Mouse (Mus musculus): ENCODE measurements around the gene Gm10334. TPM values are rescaled to one million over a fixed set of nuclear protein-coding genes. Genes with fewer than 3 reads are reported as not detected.
"Not testable (repeated sequence)": the region's sequence is repeated elsewhere in the genome, so short reads cannot be mapped to it uniquely, and the experiment has no call there.

Gene Gm10334
- total RNA-seq (2021), result not detected in 2 replicates
- long read RNA-seq, experiment 1, result 0 reads
- long read RNA-seq, experiment 2, result 0 reads

- not testable (repeated sequence) for DNase-seq
Observed at GRCm38 (mm10) chr6:41446045-41446444, at the start of gene Gm10334. Gene Gm10334 (minus strand): TSS chr6:41446145.

- not testable (repeated sequence) for DNase-seq
Observed at GRCm38 (mm10) chr6:41458632-41459031, 12.7 kb upstream of the Gm10334 start, which contains the start of gene Prss1. Gene Prss1 (plus strand): TSS chr6:41458932.

DNA sequence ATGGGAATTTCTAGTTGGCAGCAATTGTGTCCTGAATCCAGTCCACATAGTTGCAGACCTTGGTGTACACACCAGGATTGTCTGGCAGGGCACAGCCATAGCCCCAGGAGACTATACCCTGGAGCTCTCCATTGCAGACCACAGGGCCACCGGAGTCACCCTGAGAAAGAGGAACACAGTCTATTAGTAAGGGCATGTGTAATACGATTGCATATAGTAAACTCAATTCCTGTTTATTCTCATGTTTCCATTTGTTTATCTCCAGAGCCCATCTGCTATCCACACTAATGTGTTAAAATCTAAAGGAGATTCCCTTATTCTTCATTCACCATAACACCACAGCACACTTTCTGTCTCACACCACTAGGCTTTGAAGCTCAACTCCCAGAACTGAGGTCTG is 3.7 kb downstream of the Gm10334 start:
- DNase-seq, result not testable (repeated sequence)

Other genes with a start within 250 kb of the Gm10334 start
- not detected in 2 replicates for gene Try4, start 143.9 kb downstream of the Gm10334 start, total RNA-seq (2021)
- not detected in 2 replicates for gene Try5, start 129.3 kb downstream of the Gm10334 start, total RNA-seq (2021)
- not detected in 2 replicates for gene Try10, start 92.0 kb downstream of the Gm10334 start, total RNA-seq (2021)
- not detected in 2 replicates for gene Prss3, start 68.5 kb downstream of the Gm10334 start, total RNA-seq (2021)
- gene Gm5771, start 53.8 kb downstream of the Gm10334 start, total RNA-seq (2021), result not detected in 2 replicates
- not detected in 2 replicates for gene Prss1, start 12.8 kb upstream of the Gm10334 start, total RNA-seq (2021)
- gene Prss2, start 75.6 kb upstream of the Gm10334 start, total RNA-seq (2021), result 0.44 TPM in 1 of 2 replicates, not detected in the other
- gene Ephb6, start 159.3 kb upstream of the Gm10334 start, total RNA-seq (2021), result 13.5 and 15.7 TPM in 2 replicates
- not detected in 2 replicates for gene Trpv6, start 190.3 kb upstream of the Gm10334 start, total RNA-seq (2021)
- gene Trpv5, start 234.6 kb upstream of the Gm10334 start, total RNA-seq (2021), result not detected in 2 replicates
- not detected in 2 replicates for gene Llcfc1, start 238.3 kb upstream of the Gm10334 start, total RNA-seq (2021)